Mouse (Mus musculus): ENCODE results near the gene Stk39.

Gene Stk39

DNA sequence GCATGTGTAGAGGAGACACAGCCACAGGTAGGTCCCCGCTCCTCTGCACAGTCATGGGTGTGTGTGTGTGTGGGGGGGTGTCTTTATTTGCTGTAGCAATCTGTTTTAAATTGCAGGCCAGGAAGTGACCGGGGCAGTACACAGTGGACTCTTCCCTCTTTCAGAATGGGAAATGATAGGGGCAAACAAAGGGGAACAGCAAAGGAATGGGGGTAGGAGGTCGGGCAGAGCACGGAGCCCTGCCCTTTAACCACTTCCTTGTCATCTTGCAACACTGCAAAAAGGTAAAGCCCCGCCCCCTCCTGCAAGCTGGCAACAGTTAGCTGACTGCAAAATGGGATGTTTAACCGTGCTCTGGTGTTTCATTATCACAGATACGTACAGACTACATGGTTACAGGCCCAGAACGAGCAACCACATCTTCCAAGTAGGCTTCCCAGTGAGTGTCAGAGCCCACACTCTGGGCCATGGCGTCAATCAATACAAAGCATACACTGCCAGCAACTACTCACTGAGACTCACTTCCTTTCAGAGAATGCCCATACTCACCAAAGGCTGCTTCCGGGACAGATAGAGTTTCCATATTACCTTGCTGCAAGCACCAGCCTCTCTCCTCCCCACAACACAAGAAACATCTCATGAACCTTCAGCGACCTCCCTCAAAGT is 89.5 kb downstream of the Stk39 start:
- DNase-seq (ENCODE audit: low read depth) = no peak

GRCm38 (mm10) chr2:68381881-68382280 is 90.2 kb downstream of the Stk39 start:
- no peak for DNase-seq (ENCODE audit: low read depth)

DNA sequence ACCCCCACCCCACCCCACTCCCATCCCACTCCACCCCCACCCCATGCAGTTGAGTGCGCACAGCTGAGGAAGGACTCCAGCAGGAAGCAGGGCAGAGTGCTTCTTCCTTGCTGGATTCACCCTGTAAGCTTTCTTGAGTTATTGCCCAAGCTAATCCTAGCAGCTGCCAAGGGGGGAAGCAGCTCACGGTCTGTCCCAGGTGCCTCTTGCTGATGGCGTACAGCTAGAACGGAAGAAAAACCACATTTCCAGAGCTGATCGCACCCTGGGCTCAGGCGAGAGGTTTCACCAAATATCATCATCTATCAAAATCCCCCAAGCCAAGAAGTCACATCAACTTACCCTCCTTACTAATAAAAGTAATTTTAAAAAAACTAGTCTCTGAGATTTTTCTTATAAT is 90.9 kb downstream of the Stk39 start:
- no peak for DNase-seq (ENCODE audit: low read depth)

DNA sequence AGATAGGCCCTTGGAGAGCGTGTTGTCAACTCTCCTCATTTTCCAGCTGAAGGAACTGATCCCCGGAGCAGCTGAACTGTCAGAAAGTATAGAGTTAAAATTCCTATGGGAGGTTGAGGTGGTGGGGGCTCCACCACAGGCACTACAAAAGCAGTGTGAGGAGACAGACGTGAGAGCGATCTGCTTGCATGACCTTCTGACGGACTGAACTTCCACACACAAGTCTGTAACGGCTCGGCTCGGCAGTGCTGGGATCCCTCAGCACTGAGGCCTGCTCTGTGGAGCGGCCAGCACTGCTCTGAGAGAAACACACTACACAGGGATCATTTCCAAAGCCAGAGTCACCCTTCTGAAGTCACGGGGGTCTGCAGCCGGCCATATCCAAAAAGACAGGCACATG is 92.4 kb downstream of the Stk39 start:
- no peak for DNase-seq (ENCODE audit: low read depth)

DNA sequence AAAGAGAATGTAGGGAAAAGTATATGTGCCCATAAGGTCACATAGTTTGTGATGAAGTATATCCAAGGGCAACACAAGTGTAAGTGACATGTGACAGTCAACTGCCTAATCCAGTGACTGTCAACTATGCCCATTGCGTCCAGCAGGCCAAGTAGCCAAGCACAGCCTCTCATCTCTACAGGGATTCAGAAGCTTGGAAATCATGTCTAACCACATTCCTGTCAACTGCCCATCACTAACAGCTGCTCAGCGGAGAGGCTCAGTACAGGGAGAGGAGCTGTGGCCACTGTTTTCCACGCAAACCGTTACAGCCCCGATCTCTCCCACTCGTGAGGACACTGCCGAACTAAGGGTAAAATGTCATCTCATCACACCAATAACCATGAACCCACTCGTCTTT is 93.7 kb downstream of the Stk39 start:
- DNase-seq (ENCODE audit: low read depth) = no peak

DNA sequence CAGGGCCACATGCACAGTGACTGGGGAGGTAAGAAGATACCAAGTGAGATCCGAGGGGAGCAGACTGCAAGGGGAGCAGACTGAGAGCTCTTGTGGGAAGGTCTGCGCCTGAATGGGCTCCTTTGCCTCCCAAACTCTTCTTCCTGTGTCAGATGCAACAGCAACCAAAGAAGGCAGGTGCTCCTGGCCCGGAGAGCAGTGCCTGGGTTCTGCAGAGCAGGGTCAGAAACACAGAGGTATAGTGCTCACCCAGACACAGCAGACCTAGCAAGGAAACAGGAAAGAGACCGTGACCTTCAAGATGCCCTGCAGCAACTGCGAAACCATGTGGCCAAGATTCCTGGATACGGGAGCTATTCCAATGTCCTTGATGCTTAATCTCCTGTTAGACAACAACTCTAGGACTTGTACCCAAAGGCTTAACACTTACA is 94.8 kb downstream of the Stk39 start:
- DNase-seq (ENCODE audit: low read depth) = no peak

DNA sequence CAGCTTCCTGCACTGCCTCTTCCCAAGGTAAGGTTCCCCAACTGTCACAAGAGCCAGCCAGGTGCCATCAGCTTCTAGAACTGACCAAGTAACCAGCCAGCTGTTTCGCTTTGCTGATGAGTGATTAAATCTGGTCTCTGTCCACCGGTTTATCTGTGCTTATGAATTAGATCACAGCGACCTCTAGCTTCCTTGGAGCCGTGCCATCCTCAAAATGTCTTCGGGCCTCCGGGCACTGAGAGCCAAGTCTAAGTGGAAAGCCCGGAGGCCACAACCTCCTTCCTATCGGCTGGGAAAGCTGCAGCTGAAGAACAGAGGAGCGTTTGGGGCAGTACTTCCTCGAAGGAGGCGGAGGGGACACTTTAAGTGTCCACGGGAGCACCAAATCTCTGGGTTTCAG is 95.4 kb downstream of the Stk39 start:
- no peak for DNase-seq (ENCODE audit: low read depth)

GRCm38 (mm10) chr2:68374202-68374601 is 97.9 kb downstream of the Stk39 start:
- no peak for DNase-seq (ENCODE audit: low read depth)

- no peak for DNase-seq (ENCODE audit: low read depth)
These were observed 100.2 kb downstream of the Stk39 start for GRCm38 (mm10) chr2:68371912-68372311.

DNA sequence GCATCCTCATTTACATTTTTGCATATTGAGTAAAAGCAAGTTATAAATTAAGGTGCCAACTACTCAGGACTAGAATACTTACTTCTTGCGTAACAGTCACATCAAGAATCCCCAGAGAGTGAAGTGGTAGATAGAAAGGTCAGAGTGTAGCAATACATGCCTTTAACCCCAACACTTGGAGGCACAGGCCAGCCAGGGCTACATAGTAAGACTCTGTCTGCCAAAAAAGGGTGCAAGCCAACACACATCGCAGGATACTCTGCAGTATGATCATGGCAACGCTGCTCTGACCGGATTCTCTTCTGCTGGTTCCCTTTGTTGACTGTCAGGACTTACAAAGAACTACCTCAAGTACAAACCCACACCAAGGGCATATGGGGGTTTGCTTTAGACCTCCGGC is 101.7 kb downstream of the Stk39 start:
- no peak for DNase-seq (ENCODE audit: low read depth)

DNA sequence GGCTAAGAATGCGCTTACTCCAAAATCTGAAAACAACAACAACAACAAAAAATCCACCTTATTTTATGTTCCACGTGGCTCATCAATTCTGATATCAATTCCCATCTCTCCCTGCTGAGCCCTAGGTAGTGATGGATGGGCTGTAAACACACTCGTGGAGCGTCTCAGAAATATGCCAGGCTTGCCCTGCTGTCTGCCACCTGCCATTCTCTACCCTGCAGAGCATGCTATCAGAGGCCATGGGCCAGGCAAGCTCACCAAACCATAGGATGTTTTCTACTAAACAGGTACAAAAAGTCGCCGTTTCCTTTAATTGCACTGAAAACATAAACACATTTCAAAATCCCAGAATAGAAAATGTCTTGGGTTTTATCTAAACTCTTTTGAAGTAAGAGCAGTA is 103.0 kb downstream of the Stk39 start:
- no peak for DNase-seq (ENCODE audit: low read depth)

- no peak for DNase-seq (ENCODE audit: low read depth)
These were observed 104.1 kb downstream of the Stk39 start for GRCm38 (mm10) chr2:68367944-68368343.

DNA sequence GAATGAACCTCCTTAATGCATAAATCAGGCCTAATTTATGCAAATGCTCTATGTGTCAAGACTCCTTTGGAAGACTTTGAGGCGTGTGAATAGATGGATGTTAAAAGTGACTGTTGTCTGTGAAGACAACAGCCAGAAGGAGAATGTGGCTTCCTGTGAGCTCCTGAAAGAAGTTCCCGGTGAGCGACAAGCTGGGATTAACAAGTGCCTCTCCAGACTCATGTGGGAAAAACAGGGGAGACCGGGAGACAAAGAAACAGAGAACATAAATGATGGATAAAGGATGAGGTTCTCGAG is 105.2 kb downstream of the Stk39 start:
- DNase-seq (ENCODE audit: low read depth) = no peak

- DNase-seq (ENCODE audit: low read depth) = no peak
These were observed 105.8 kb downstream of the Stk39 start for GRCm38 (mm10) chr2:68366091-68366896.

GRCm38 (mm10) chr2:68365504-68365903 is 106.6 kb downstream of the Stk39 start:
- no peak for DNase-seq (ENCODE audit: low read depth)

- no peak for DNase-seq (ENCODE audit: low read depth)
These were observed 107.7 kb downstream of the Stk39 start for GRCm38 (mm10) chr2:68364181-68364900.

DNA sequence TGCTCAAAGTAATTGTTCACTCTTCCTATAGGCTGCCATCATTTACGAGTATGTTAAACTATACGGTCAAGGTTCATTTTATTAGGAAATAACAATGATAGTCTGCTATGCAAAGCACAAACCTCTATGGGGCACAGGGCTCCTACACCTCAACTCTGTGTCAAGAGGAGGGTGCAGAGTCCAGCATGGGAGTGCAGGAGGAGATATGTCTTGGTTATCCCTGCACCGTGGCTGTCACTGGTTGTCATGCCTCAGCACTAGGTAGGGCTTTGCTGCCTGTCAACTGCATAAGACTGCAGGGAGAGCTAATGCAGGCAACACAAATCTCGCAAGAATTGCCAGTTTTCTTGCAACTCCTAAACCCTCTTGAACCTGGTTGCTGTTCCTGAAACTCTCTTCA is 108.9 kb downstream of the Stk39 start:
- no peak for DNase-seq (ENCODE audit: low read depth)

GRCm38 (mm10) chr2:68361701-68362100 is 110.4 kb downstream of the Stk39 start:
- no peak for DNase-seq (ENCODE audit: low read depth)

- DNase-seq (ENCODE audit: low read depth) = no peak
These were observed 121.4 kb downstream of the Stk39 start for GRCm38 (mm10) chr2:68350621-68351020.

DNA sequence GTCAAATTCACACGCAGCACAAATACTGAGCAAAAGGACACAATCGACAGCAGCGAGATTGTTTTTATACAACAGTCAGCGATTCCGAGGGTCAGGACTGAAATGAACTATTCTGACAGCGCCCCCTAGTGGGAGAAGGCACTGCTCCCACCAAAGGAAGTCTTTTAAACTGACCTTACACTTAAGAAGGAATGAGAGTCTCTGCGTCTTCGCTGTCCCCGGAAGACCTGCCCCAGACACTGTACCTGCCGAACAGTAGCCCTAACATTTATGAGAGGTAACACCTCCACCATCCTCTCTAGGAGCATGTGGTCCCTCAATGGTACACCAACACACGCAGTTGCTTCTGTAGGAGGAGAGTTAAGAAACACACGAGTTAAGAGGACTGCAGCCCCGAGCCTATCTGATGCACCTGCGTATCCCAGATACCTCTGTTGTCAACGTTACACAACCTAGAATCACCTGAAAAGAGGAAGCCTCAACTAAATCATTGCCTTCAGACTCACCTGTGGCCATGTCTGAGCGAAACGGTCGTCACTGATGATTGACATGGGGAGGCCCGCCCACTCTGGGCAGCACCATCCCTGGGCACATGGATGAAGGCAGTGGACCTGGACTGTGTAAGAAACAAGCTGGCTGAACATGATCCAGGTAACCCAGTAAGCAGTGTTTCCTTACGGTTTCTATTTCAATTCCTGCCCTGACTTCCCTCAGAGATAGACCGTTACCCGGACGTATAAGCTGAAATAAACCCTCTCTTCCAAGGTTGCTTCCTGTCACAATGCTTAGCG is 122.3 kb downstream of the Stk39 start:
- DNase-seq (ENCODE audit: low read depth) = peak; percentile 50

DNA sequence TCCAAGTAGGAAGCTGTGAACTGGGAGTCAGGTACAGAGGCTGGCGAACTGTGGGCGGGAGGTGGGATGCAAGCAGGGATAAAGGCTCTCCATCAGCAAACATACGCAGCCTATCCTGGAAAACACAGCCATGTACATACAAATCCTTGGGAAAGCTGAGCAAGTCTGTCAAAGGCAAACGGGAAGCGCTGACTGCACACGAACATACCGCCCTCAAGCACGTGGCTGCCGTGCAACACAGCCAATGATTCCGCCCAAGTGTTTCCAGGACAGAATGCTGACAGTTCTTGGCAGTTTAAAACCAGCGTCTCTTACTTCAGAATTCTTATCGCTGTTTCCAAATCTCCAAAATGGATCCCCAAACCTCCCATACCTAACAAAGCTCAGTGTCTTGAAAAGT is 123.1 kb downstream of the Stk39 start:
- no peak for DNase-seq (ENCODE audit: low read depth)

GRCm38 (mm10) chr2:68346606-68347237 is 125.3 kb downstream of the Stk39 start:
- DNase-seq (ENCODE audit: low read depth) = no peak

All from fibroblast of lung, adult 2 months (primary cell).